Mouse (Mus musculus): ENCODE results near the gene Grip1. TPM values are rescaled to one million over a fixed set of nuclear protein-coding genes. Genes with fewer than 3 reads are reported as not detected.

Gene Grip1
- total RNA-seq, 2 experiments from 2014 or later, result not detected

DNA sequence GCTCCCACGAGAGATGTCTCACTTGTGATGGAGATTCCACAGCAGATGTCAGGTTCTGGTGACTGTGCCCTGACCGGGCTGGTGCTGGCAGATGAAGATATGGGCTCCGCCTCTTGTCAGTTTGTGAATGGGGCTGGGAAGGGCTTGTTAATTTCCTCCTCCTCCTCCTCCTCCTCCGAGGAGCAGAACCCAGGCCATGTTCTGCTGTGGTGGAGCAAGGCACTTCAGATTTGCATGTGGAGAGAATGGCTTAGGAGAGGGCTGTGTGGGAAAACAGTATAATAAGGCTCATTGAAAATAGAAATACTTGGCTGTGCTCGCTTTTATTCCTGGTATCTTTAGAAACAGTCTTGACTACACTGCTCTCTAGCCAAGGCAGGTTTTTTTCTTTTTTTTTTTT is 364.8 kb downstream of the Grip1 start:
- no peak for ATAC-seq (replicated peaks; ENCODE audit: low FRiP score, poor library complexity, severe bottlenecking)

DNA sequence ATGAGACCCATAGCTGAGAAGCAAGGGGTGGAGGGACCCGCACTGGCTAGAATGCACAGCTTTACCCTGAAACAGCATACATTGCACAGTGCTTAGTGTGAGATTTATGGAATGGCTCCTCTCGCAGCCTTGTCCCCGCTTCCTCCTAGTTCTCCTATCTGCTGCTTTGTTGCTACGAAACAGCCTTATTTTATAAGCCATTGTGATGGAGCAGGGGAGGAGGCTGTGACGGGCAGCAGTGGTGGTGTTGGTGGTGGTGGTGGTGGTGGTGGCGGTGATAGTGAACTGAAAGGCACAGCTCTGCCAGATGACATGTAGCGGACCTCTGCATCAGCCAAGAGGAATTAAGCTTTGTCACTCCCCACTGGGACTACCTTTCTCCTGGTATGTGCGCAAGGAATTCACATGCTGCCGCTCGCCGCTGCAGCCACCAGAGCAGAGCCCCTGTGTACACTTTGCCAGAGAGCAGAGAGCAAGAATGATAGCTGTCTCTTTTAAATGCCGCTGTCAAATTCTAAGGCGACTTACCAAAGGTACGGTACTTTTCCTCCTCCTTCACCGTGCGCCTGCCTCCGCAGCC is 365.6 kb downstream of the Grip1 start:
- ATAC-seq (replicated peaks; ENCODE audit: low FRiP score, poor library complexity, severe bottlenecking), result no peak

DNA sequence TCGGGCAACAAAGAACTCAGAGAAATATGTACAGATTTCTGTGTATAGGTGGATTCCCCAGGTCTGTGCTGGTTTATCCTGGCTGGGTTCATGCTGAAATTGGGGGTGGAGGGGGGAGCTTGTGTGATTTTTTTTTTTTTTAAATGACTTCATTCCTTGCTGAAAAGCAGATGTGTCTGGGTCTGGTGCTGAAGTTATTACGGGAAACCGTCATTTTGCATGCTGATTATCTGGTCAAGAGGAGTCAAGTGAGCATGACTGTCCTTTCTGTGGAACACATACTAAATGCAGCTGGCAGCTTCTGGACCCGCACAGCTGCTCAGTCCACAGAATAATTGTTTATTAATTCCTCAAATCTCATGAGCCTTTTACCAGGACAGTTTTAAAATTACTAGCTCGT is 366.1 kb downstream of the Grip1 start:
- ATAC-seq (replicated peaks; ENCODE audit: low FRiP score, poor library complexity, severe bottlenecking), result no peak

DNA sequence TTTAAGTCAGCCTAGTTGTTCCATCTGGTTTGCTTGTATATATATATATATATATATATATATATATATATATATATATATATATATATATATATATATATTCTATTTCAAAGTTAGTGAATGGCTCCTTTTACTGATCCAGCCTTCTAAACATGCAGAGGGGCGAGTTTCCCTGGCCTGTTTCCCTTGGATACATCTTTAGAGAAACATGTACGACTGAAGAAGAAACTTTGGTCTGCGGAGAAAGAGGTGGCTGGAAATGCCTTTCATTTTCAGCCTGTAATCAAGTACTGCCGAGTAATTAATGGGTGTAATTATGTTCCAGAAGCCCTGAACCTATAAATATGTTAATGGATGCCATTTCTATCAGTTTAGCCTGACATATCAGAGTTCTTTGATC is 366.8 kb downstream of the Grip1 start:
- ATAC-seq (replicated peaks; ENCODE audit: low FRiP score, poor library complexity, severe bottlenecking), result no peak

DNA sequence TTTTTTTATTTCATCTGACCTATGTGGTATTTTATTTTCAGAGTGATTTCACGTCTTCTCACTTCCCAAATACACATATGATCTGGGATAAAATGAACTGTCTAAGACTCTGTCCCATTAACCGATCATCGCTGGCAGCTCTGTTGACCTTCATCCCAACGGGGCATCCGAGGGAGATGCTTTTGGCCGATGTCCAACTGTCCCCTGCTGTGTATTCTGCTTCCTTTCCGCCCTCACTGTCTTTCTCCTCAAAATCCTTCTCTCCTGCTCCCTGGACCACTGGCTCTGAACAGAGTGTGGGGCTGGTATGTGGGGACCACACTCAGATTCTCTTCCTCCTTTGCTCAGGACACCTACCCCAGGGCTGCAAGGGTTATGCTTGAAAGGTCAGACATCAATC is 370.1 kb downstream of the Grip1 start:
- no peak for ATAC-seq (replicated peaks; ENCODE audit: low FRiP score, poor library complexity, severe bottlenecking)

DNA sequence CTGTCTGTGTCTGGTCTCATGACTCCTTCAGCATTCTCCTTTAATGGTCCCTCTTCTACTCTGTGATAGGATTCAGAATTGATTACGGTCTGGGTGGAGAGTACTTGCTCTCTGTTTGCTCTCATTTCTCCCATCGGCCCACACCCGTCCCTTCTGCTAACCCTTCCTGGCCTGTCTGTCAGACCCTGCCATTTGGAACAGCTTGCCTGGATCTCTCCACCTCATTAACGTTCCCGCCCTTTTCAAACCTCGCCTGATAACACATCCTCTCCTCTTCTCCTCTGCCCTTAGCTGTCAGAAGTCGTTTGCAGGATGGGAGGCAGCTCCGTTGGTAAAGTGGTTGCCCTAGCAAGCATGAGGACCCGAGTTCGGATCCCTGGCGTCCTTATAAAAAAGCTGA is 370.9 kb downstream of the Grip1 start:
- ATAC-seq (replicated peaks; ENCODE audit: low FRiP score, poor library complexity, severe bottlenecking), result no peak

DNA sequence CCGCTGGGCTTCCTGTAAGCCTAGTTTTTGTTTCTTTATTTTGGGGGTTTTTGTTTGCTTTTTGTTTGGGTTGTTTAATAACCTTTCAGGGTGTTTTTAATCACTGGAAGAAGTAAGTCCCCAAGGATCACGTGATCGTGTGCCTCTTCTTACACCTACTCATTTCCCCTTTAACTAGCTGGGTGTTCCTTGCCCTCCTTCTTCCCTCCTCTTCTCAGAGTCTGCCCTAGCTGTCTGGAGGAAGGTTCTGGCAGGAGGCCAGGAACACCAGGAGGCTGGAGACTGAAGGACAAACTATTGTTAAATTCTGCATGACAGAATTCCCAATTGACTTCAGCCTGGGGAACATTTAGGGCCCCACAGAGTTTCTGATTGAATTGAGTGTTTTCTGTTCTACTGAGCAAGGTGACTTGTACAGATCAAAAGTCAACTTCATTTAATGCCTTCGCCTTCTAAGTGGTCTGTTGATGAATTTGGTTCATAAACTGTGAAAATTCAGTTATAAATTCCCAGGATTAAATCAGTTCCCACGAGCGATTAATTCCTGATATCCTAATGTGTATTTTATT is 376.8 kb downstream of the Grip1 start:
- ATAC-seq (replicated peaks; ENCODE audit: low FRiP score, poor library complexity, severe bottlenecking), result no peak

DNA sequence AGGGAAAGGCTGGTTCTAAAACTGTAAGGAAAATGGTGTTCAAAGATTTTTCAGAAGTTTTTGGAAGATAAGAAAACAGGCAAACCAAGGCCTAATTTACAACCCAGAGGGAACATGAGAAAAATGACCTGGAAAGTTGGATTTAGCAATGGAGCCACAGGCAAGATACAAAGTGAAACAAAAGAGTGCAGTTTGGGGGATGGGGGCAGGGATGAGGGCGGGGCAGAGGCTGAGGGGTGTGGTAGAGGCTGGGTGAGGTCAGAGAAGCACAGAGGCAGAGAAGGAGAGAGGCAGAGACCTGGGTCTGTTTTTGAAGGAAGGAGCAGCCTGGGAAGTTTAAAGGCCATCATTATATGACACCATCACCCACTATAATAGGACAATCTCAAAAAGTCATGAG is 377.5 kb downstream of the Grip1 start:
- ATAC-seq (replicated peaks; ENCODE audit: low FRiP score, poor library complexity, severe bottlenecking), result no peak

DNA sequence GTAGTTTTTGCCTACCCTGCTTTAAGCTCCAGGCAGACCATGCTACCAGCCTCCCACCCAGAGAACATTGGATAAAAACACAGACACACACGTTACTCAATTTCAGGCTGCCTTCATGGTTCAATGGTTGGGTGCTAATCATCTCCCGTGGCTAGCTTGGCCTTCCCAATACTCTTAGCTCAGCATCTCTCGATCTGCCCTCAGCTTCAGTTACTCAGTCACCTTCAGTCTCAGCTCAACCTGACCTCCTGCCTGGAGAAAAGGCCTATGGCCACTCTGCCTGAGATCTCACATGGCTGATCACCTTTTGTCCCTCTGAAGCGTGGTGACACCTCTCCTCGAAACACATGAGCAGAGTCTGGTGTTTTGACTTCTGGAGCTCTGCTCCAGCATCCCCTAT is 379.7 kb downstream of the Grip1 start:
- ATAC-seq (replicated peaks; ENCODE audit: low FRiP score, poor library complexity, severe bottlenecking), result no peak

DNA sequence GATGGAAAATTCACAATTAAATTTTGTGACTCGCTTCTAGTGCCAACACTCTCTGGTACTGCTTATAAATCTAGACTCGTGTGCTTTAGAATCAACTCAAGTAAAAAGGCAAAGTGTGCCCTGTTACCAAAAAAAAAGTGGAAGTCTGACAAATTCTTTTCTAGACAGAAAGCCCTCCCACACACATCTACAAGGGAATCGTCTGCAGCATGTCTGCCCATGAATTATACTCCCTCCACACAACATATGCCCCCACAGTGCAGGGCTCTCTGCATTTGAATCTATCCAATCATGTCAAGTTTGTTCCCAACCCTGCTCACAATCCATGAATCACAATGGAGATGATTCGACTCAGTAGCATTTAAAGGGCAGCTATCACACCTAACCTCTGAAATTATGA is 380.5 kb downstream of the Grip1 start:
- ATAC-seq (replicated peaks; ENCODE audit: low FRiP score, poor library complexity, severe bottlenecking), result no peak

DNA sequence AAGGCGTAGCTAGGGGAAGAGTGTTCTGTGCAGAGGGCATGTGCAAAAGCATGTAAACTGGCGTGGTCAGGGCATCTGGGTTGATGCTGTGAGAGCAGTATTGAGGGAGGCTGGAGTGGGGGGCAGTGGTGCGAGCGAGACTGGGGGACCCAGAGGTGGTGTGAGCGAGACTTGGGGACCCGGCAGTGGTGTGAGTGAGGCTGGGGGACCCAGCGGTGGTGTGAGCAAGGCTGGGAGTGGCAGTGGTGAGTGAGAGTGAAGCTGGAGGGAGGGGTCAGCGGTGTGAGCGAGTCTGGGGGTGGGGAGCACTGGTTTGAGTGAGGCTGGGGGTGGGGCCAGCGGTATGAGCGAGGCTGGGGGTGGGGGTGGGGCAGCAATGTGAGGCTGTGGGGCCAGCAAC is 386.0 kb downstream of the Grip1 start:
- ATAC-seq (replicated peaks; ENCODE audit: low FRiP score, poor library complexity, severe bottlenecking), result no peak

DNA sequence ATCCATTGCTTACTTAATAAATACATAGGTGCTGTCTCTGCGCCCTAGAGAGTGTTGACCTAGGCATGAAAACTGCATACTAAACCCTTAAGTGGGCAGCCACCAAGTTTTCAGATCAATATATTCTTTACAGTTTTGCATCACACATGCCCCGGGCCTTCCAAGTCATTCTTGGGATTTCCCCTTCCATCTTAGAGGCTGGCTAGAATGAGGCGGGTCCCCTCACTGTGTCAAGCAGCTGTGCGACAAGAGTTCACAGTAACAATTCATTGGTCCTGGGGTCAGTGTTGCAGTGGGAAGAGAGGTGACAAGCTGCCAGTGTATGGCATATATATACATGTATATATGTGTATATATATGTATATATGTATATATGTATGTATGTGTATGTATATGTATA is 388.4 kb downstream of the Grip1 start:
- ATAC-seq (replicated peaks; ENCODE audit: low FRiP score, poor library complexity, severe bottlenecking), result no peak

DNA sequence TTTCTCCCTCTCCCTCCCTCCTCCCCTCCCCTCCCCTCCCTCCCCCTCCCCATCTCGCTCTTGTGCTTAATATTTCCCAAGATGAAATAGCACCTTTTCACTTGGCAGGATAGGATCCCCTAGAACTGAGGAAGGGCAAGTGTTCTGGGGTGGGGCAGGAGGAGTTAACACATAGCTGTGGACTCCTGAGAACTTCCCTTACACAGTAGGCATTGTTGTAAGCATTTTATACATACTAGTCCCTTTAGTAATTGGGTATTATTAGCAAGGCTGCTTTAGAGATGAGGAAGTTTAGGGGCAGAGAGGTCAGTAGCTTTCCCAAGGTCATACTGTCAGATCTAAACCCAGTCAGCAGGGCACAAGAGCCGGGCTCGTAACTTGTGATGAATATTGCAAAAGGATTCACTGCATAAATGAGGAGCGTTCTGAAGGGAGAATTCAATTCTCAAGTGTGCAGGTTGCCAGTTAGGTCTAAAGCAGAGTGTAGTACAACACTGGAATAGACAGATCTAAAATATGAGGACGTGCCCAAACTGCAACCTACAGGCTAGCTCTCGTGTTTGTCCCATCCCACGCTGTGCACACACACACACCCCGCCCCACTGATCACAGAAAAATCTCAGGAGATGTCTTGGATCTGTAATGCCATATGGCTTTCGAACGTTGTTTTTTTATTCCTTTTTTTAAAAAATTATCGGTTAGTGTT is 392.2 kb downstream of the Grip1 start:
- ATAC-seq (replicated peaks; ENCODE audit: low FRiP score, poor library complexity, severe bottlenecking), result no peak

DNA sequence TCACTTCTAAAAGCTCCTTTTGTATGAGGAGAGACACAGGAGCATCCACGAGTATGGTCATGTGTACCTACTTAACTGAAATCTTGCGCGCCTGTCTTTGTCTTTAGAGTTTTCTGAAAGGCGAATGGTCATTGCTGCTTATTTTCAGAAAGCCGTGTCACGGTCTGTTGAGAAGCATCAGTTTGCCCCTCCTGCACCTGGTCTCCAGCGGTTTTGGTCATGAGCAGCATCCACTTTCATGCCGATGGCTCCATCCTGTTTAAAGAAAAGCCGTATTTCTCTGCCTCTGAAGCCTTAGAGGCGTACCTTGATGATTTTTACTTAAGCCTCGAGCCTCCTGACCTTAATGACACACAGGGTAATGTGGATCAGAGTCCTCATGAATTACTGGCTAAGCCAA is 398.0 kb downstream of the Grip1 start:
- ATAC-seq (replicated peaks; ENCODE audit: low FRiP score, poor library complexity, severe bottlenecking), result no peak

DNA sequence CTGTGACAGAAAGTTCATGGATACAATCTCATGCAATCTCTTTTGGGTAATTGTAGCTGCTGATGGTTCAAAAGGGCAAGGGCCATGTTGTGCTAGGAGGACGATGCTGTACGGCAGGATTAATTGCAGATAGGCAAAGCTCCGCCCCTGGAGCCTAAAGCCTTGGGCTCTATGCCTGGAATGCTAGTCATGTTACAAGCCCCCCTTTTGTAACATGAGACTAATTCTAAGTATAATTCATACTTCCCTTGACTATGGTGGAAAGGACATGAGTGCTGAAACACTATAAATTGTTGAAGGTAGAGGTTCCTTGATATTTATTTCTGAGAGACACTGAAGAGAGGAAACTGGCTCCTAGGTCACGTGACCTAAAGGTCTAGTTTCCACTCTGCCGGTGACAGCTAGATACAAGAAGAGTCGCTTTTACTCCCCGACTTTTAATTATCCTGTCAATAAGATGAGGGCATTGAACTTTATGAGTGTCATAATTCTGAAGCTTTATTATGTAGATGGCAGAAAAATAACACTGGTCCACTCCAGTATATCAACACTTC is 399.0 kb downstream of the Grip1 start:
- ATAC-seq (replicated peaks; ENCODE audit: low FRiP score, poor library complexity, severe bottlenecking), result no peak

DNA sequence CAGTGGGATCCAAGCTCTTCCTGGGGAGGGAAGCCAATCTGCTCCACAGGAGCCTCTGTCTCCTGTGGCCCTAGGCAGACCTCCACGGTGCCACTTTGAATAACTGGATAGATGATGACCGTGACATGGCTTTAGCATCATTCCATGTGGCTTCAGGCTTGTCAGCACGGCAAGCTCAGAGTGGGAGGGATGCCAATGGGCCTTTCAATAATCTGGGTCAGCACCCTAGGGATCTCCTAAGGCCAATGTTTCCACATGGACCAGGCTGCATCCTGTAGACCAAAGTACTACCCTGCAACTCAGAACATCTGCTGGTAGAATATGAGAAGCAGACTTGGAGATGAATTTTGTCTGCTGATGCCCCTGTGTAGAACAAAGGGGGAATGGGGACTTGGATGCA is 414.1 kb downstream of the Grip1 start:
- no peak for ATAC-seq (replicated peaks; ENCODE audit: low FRiP score, poor library complexity, severe bottlenecking)

DNA sequence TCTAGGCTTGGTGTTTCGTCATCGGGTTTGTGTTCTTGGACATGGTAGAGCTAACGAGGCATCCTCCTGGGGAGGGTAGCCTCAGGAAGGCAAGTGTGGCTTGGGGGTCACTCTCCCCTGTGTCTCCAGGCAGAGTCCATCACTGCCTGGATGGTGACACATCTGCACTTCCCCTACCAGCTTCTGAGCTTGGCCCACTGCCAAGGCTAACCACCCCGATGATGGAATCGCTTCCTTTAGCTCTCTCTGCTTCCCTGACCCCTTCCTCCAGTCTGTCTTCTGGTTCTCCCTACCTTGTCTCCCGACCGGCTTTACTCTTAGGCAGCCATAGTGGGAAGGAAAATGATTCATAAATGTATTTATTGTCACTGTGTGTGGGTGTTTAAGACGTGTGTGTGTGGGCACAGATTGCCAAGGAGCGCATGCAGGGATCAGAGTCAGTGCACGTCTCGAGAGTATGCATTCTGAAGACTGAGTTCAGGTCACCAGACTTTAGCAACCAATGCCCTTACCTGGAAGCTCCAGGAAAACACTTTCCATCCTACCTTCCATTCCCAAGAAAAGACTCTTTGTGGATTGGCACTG is 415.5 kb downstream of the Grip1 start:
- no peak for ATAC-seq (replicated peaks; ENCODE audit: low FRiP score, poor library complexity, severe bottlenecking)

DNA sequence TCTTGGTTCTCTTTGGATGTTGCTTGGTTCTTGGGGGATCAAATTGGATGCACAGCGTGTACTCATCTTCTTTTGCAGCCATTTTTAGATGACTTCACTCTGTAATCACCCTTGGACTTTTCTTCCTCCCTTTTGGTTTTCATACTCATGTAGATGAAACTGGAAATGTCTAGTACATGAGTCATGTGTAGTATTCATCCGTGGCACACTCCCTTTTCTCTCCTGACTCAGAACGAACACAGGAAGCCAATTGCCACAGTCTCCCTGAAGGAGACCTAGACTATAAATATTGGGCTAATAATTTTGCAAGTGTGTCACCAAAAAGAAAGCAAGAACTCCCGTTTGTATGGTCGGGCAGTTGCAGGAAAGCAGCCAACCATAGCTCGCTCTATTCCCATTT is 423.1 kb downstream of the Grip1 start:
- ATAC-seq (replicated peaks; ENCODE audit: low FRiP score, poor library complexity, severe bottlenecking), result no peak

DNA sequence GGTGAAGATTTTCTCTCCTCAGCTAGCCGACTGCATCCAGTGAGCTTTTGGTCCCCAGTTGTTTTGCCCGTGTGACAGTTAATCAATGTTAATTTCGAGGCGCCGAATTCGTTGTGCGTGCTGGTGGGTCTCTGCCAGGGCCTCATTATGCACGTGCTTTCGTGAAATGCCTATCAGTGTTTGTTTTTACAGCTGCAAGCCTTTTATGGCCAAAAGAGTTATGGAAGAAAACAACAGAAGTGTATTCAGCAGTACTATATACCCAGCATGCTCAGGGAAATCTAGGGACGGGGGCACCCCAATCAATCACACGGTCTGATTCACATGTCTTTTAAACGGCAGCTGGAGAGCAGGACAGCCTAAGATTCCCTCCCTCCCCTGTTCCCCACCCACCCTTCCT is 424.7 kb downstream of the Grip1 start:
- no peak for ATAC-seq (replicated peaks; ENCODE audit: low FRiP score, poor library complexity, severe bottlenecking)

DNA sequence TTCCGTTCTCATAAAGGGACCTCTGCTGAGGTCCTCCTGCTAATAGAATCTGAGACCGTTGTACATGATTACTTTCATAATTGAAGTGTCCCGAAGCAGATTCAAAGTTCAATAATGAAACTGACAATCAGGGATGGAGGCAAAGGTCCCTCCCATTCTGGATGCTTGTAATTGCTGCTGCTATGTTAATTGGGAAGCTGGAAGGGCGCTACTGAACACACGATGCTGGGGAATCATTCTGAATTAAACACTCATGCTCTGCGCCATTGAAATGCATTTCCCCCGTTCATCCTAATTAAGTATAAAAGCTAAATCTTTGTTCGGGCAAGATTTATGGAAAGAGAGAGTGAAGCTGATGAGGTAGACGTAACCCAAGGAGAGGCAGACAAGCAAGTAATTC is 431.0 kb downstream of the Grip1 start:
- no peak for ATAC-seq (replicated peaks; ENCODE audit: low FRiP score, poor library complexity, severe bottlenecking)

DNA sequence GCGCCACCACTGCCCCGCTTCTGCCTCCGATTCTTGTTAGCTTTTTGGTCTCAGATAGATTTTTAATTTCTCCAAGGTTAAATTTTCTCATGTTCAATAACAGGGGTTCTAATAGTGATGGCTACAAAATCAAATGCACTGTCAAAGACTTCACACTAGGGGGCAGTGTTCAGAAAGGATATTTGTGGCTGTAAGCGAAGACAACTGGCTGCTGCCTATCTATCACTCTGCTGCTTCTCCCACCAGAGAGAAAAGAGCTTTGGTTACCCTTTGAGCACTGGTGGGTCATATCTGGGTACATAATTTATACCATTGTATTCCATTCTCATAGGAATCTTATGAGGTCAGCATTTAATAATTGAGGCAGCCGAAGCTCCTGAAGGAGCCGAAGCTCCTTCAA is 431.9 kb downstream of the Grip1 start:
- no peak for ATAC-seq (replicated peaks; ENCODE audit: low FRiP score, poor library complexity, severe bottlenecking)

Data from erythroblast, adult 5-6 weeks (primary cell).